Mouse (Mus musculus): ENCODE measurements around the gene Eif4e2. TPM values are rescaled to one million over a fixed set of nuclear protein-coding genes. Genes with fewer than 3 reads are reported as not detected.

The Eif4e2 gene
- polyA plus RNA-seq, 1 experiment from 2014 or later, result 152 TPM

DNA sequence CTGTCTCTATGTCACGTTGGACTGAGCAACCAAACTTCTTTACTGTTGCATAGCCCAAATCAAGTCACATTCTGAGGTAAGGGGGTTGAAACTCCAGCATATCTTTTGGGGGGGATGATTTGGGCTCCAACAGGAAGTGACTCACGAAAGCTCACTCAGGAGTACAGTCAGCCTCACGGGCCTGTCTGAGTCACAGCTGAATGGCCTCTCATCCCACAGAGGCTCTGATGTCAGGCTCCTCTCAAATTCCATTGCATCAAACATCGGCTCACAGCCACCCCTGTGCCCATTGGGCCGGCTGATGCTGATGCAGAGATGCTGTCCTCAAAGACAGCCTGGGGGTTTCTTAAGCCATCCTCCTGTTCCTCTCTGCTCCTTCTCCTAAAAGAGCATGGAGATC lies 32.8 kb upstream of the Eif4e2 start:
- no peaks in the 10 kb centered on the region for H3K36me3 ChIP-seq (ENCODE audit: control insufficient read depth, insufficient read depth, low read length)
- H3K27ac ChIP-seq (ENCODE audit: low read depth, low read length), result no peak overlapping the region
- WGBS, result 36% methylated on average over 5 of the region's 5 CpGs
- no peak overlapping the region for H3K9ac ChIP-seq (ENCODE audit: low read depth, low read length)
- no peak for DNase-seq (ENCODE audit: low spot score)
- H3K9me3 ChIP-seq (ENCODE audit: control insufficient read depth, low read length), result no peaks in the 10 kb centered on the region
- peaks cover 51% of the 10 kb centered on the region for H3K27me3 ChIP-seq (replicated peaks; ENCODE audit: control insufficient read depth, insufficient read depth, low read length)
- no peak for ATAC-seq (replicated peaks; ENCODE audit: low FRiP score)
- no peak overlapping the region for H3K4me2 ChIP-seq
- H3K4me1 ChIP-seq (replicated peaks; ENCODE audit: control insufficient read depth, insufficient read depth, low read length), result no peaks in the 10 kb centered on the region
- no peak overlapping the region for H3K4me3 ChIP-seq (ENCODE audit: low read depth, low read length)

DNA sequence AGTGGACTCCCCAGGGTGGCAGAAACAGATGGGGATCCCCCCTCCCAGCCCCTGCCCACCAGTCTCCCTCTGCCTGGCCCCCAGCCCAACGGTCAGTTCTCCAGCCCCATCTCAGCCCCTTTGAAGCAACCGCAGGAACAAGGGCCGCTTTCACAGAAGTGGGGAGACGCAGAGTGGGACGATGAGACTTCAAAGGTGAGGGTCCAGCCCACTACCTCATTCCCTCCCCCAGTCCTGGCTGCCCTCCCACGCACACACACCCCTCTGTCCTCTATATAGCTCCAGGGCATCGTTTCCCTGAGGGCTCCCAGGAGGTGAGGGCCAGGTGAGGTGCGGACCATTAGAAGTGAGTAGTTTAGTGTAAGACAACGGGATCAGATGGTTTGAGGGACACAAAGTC lies 30.7 kb upstream of the Eif4e2 start, which contains the start of gene Prss56:
TSS of gene Prss56 (plus strand) at position 301 of the 400 bp plus-strand sequence.
- ATAC-seq (replicated peaks; ENCODE audit: low FRiP score) (no peak), DNase-seq (ENCODE audit: low spot score) (no peak)
- Histone ChIP-seq H3K4me1 (replicated peaks; ENCODE audit: control insufficient read depth, insufficient read depth, low read length) (peaks cover 6% of the 10 kb centered on the region), H3K4me3 (ENCODE audit: low read depth, low read length) (no peak within 1 kb of the TSS), H3K36me3 (ENCODE audit: control insufficient read depth, insufficient read depth, low read length) (no peaks in the 10 kb centered on the region), H3K4me2 (no peak within 1 kb of the TSS), H3K9me3 (ENCODE audit: control insufficient read depth, low read length) (no peaks in the 10 kb centered on the region), H3K27ac (ENCODE audit: low read depth, low read length) (no peak within 1 kb of the TSS), H3K27me3 (replicated peaks; ENCODE audit: control insufficient read depth, insufficient read depth, low read length) (peaks cover 68% of the 10 kb centered on the region), H3K9ac (ENCODE audit: low read depth, low read length) (no peak within 1 kb of the TSS)
- WGBS, result 53% methylated on average over 9 of the region's 9 CpGs

- Histone ChIP-seq H3K9me3 (ENCODE audit: control insufficient read depth, low read length) (no peaks in the 10 kb centered on the region), H3K4me1 (replicated peaks; ENCODE audit: control insufficient read depth, insufficient read depth, low read length) (peaks cover 6% of the 10 kb centered on the region), H3K36me3 (ENCODE audit: control insufficient read depth, insufficient read depth, low read length) (no peaks in the 10 kb centered on the region), H3K4me2 (no peak overlapping the region; the same call in 1 of the 2 replicates), H3K9ac (ENCODE audit: low read depth, low read length) (no peak overlapping the region), H3K27me3 (replicated peaks; ENCODE audit: control insufficient read depth, insufficient read depth, low read length) (peaks cover 77% of the 10 kb centered on the region), H3K4me3 (ENCODE audit: low read depth, low read length) (no peak overlapping the region), H3K27ac (ENCODE audit: low read depth, low read length) (no peak overlapping the region)
- DNase-seq (ENCODE audit: low spot score) (no peak), ATAC-seq (replicated peaks; ENCODE audit: low FRiP score) (no peak)
- WGBS, result 27% methylated on average over 15 of the region's 15 CpGs
These were observed 29.5 kb upstream of the Eif4e2 start for GRCm38 (mm10) chr1:87183998-87184750.

DNA sequence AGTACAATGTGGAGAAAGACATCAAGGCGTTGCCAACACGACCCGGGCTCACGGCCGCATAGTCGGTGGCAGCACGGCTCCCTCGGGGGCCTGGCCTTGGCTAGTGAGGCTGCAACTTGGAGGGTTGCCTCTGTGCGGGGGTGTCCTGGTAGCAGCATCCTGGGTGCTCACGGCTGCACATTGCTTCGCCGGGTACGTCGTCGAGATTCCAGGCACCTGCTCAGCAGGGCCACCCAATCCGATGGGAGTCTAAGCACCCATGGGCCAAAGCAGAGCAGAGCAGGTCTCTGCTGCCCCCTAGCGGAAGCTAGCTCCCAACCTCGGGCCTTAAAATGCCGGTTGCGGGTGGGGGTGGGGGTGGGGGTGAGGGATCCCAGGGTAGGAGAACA lies 29.0 kb upstream of the Eif4e2 start:
- ATAC-seq (replicated peaks; ENCODE audit: low FRiP score) (no peak), DNase-seq (ENCODE audit: low spot score) (no peak)
- WGBS, result 13% methylated on average over 20 of the region's 20 CpGs
- Histone ChIP-seq H3K27me3 (replicated peaks; ENCODE audit: control insufficient read depth, insufficient read depth, low read length) (peaks cover 77% of the 10 kb centered on the region), H3K36me3 (ENCODE audit: control insufficient read depth, insufficient read depth, low read length) (no peaks in the 10 kb centered on the region), H3K9ac (ENCODE audit: low read depth, low read length) (no peak overlapping the region), H3K4me3 (ENCODE audit: low read depth, low read length) (no peak overlapping the region), H3K4me1 (replicated peaks; ENCODE audit: control insufficient read depth, insufficient read depth, low read length) (peaks cover 6% of the 10 kb centered on the region), H3K4me2 (no peak overlapping the region; the same call in 1 of the 2 replicates), H3K9me3 (ENCODE audit: control insufficient read depth, low read length) (no peaks in the 10 kb centered on the region), H3K27ac (ENCODE audit: low read depth, low read length) (no peak overlapping the region)

- Histone ChIP-seq H3K9ac (ENCODE audit: low read depth, low read length) (no peak overlapping the region), H3K4me1 (replicated peaks; ENCODE audit: control insufficient read depth, insufficient read depth, low read length) (peaks cover 6% of the 10 kb centered on the region), H3K27ac (ENCODE audit: low read depth, low read length) (no peak overlapping the region), H3K4me2 (no peak overlapping the region), H3K4me3 (ENCODE audit: low read depth, low read length) (no peak overlapping the region), H3K9me3 (ENCODE audit: control insufficient read depth, low read length) (no peaks in the 10 kb centered on the region), H3K36me3 (ENCODE audit: control insufficient read depth, insufficient read depth, low read length) (no peaks in the 10 kb centered on the region), H3K27me3 (replicated peaks; ENCODE audit: control insufficient read depth, insufficient read depth, low read length) (peaks cover 74% of the 10 kb centered on the region)
- WGBS, result 14% methylated on average over 13 of the region's 13 CpGs
- DNase-seq (ENCODE audit: low spot score) (no peak), ATAC-seq (replicated peaks; ENCODE audit: low FRiP score) (no peak)
These were observed 28.2 kb upstream of the Eif4e2 start for GRCm38 (mm10) chr1:87185526-87185925.

DNA sequence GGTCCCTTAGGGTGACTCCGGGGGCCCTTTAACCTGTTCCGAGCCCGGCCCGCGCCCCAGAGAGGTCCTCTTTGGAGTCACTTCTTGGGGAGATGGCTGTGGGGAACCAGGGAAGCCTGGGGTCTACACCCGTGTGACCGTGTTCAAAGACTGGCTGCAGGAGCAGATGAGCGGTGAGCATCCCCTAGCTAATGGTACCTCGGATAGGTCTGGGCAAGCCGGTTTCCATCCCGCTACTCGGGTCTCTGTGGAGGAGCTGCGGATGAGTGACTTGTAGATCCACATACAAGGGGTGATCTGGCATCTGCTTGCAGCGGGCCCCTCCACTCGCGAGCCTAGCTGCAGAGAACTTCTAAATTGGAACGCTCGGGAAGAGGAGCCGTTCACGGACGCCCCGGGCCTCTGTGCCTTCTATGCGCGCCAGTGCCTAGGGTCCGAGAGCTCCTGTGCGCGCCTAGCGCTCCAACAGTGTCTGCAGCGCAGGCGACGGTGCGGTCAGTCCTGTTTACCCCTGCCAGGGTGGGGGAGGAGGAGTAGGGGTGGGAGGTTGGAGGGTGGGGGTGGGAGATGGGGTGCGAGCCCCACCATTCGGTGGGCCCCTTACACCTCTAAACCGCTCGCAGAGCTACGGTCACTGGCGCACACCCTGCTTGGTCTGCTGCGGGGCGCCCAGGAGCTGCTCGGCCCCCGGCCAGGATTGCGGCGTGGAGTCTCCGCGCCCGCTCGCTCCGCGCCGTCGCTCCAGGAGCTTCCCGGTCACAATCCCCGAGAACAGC lies 27.3 kb upstream of the Eif4e2 start:
- WGBS, result 4% methylated on average over 53 of the region's 54 CpGs
- Histone ChIP-seq H3K9me3 (ENCODE audit: control insufficient read depth, low read length) (no peaks in the 10 kb centered on the region), H3K4me1 (replicated peaks; ENCODE audit: control insufficient read depth, insufficient read depth, low read length) (peaks cover 6% of the 10 kb centered on the region), H3K27me3 (replicated peaks; ENCODE audit: control insufficient read depth, insufficient read depth, low read length) (peaks cover 69% of the 10 kb centered on the region), H3K9ac (ENCODE audit: low read depth, low read length) (no peak overlapping the region), H3K36me3 (ENCODE audit: control insufficient read depth, insufficient read depth, low read length) (no peaks in the 10 kb centered on the region), H3K4me3 (ENCODE audit: low read depth, low read length) (peak overlapping the region; percentile 50), H3K4me2 (peak overlapping the region; percentile 71), H3K27ac (ENCODE audit: low read depth, low read length) (no peak overlapping the region)
- DNase-seq (ENCODE audit: low spot score) (peak; percentile 51), ATAC-seq (replicated peaks; ENCODE audit: low FRiP score) (no peak)

GRCm38 (mm10) chr1:87187037-87187355 lies 26.7 kb upstream of the Eif4e2 start:
- peak overlapping the region; percentile 50 for H3K4me3 ChIP-seq (ENCODE audit: low read depth, low read length)
- peaks cover 66% of the 10 kb centered on the region for H3K27me3 ChIP-seq (replicated peaks; ENCODE audit: control insufficient read depth, insufficient read depth, low read length)
- WGBS, result 1% methylated on average over 15 of the region's 15 CpGs
- H3K36me3 ChIP-seq (ENCODE audit: control insufficient read depth, insufficient read depth, low read length), result no peaks in the 10 kb centered on the region
- H3K9me3 ChIP-seq (ENCODE audit: control insufficient read depth, low read length), result no peaks in the 10 kb centered on the region
- peak; percentile 83 for DNase-seq (ENCODE audit: low spot score)
- ATAC-seq (replicated peaks; ENCODE audit: low FRiP score), result no peak
- no peak overlapping the region for H3K9ac ChIP-seq (ENCODE audit: low read depth, low read length)
- H3K4me2 ChIP-seq, result peak overlapping the region; percentile 71
- H3K27ac ChIP-seq (ENCODE audit: low read depth, low read length), result no peak overlapping the region
- peaks cover 6% of the 10 kb centered on the region for H3K4me1 ChIP-seq (replicated peaks; ENCODE audit: control insufficient read depth, insufficient read depth, low read length)

DNA sequence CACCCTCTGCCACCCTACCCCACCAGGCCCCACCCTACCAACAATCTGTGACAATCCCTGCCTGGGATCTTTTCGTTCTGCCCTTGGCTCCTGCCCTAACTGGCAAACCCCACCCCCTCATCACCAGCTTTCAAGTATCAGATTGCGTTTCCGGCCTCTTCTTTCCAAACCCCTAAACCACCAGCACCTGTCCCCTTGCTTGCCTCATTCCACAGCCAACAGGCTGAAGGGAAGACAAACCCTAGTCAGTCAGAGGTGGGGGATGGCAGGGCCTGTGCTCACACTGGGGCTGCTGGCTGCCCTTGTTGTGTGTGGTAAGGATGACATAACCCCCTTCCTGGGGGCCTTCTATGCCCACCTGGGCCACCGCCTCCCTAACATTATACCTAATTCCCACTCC lies 23.3 kb upstream of the Eif4e2 start, which contains the start of gene Chrnd:
TSS of gene Chrnd (plus strand) at position 179 of the 400 bp plus-strand sequence.
- no peaks in the 10 kb centered on the region for H3K36me3 ChIP-seq (ENCODE audit: control insufficient read depth, insufficient read depth, low read length)
- no peak within 1 kb of the TSS for H3K9ac ChIP-seq (ENCODE audit: low read depth, low read length)
- H3K27ac ChIP-seq (ENCODE audit: low read depth, low read length), result no peak within 1 kb of the TSS
- H3K9me3 ChIP-seq (ENCODE audit: control insufficient read depth, low read length), result no peaks in the 10 kb centered on the region
- DNase-seq (ENCODE audit: low spot score), result no peak
- peaks cover 36% of the 10 kb centered on the region for H3K27me3 ChIP-seq (replicated peaks; ENCODE audit: control insufficient read depth, insufficient read depth, low read length)
- ATAC-seq (replicated peaks; ENCODE audit: low FRiP score), result no peak
- no peak within 1 kb of the TSS for H3K4me3 ChIP-seq (ENCODE audit: low read depth, low read length)
- peaks cover 6% of the 10 kb centered on the region for H3K4me1 ChIP-seq (replicated peaks; ENCODE audit: control insufficient read depth, insufficient read depth, low read length)
- H3K4me2 ChIP-seq, result no peak within 1 kb of the TSS
- WGBS, result 36% methylated on average over 4 of the region's 4 CpGs

Measured in liver, embryonic 11.5 days (tissue).